Mouse (Mus musculus): ENCODE measurements at regions not wholly inside any gene's neighbourhood (a gene's known extent, or its start where the extent isn't known, plus 50 kb on each side); places are given as distances from the start of the nearest gene placed in this dataset.

- Histone ChIP-seq H3K4me2 (replicated peaks; ENCODE audit: low read depth, low read length) (no peak overlapping the region), H3K27ac (ENCODE audit: low read length) (no peak overlapping the region), H3K9me3 (ENCODE audit: control insufficient read depth, low read depth, low read length) (no peaks in the 10 kb centered on the region), H3K4me1 (ENCODE audit: control insufficient read depth, insufficient read depth, low read length) (no peaks in the 10 kb centered on the region), H3K9ac (replicated peaks; ENCODE audit: low read depth, low read length) (no peak overlapping the region), H3K36me3 (ENCODE audit: control insufficient read depth, insufficient read depth, low read length) (no peaks in the 10 kb centered on the region), H3K27me3 (ENCODE audit: control insufficient read depth, insufficient read depth, low read length) (no peaks in the 10 kb centered on the region), H3K4me3 (ENCODE audit: low read depth, low read length) (no peak overlapping the region)
- ATAC-seq (ENCODE audit: insufficient number of reproducible peaks, insufficient read depth, low FRiP score, low read depth), result no peak
Observed at GRCm38 (mm10) chr10:74722971-74723370, 244.0 kb upstream of the Gnaz start.

GRCm38 (mm10) chr10:74749446-74749845, 217.5 kb upstream of the Gnaz start:
- Histone ChIP-seq H3K4me1 (ENCODE audit: control insufficient read depth, insufficient read depth, low read length) (no peaks in the 10 kb centered on the region), H3K9ac (replicated peaks; ENCODE audit: low read depth, low read length) (no peak overlapping the region), H3K27ac (ENCODE audit: low read length) (no peak overlapping the region), H3K4me3 (ENCODE audit: low read depth, low read length) (no peak overlapping the region), H3K9me3 (ENCODE audit: control insufficient read depth, low read depth, low read length) (no peaks in the 10 kb centered on the region), H3K36me3 (ENCODE audit: control insufficient read depth, insufficient read depth, low read length) (no peaks in the 10 kb centered on the region), H3K27me3 (ENCODE audit: control insufficient read depth, insufficient read depth, low read length) (no peaks in the 10 kb centered on the region), H3K4me2 (replicated peaks; ENCODE audit: low read depth, low read length) (no peak overlapping the region)
- no peak for ATAC-seq (ENCODE audit: insufficient number of reproducible peaks, insufficient read depth, low FRiP score, low read depth)
- 89% methylated on average over 2 of the region's 2 CpGs for WGBS

- Histone ChIP-seq H3K36me3 (ENCODE audit: control insufficient read depth, insufficient read depth, low read length) (no peaks in the 10 kb centered on the region), H3K9ac (replicated peaks; ENCODE audit: low read depth, low read length) (no peak overlapping the region), H3K9me3 (ENCODE audit: control insufficient read depth, low read depth, low read length) (no peaks in the 10 kb centered on the region), H3K4me1 (ENCODE audit: control insufficient read depth, insufficient read depth, low read length) (no peaks in the 10 kb centered on the region), H3K27ac (ENCODE audit: low read length) (no peak overlapping the region), H3K4me3 (ENCODE audit: low read depth, low read length) (no peak overlapping the region), H3K4me2 (replicated peaks; ENCODE audit: low read depth, low read length) (no peak overlapping the region), H3K27me3 (ENCODE audit: control insufficient read depth, insufficient read depth, low read length) (no peaks in the 10 kb centered on the region)
- ATAC-seq (ENCODE audit: insufficient number of reproducible peaks, insufficient read depth, low FRiP score, low read depth), result no peak
Observed at GRCm38 (mm10) chr10:74750879-74751278, 216.1 kb upstream of the Gnaz start.

- Histone ChIP-seq H3K9me3 (ENCODE audit: control insufficient read depth, low read depth, low read length) (no peaks in the 10 kb centered on the region), H3K4me3 (ENCODE audit: low read depth, low read length) (no peak overlapping the region), H3K27me3 (ENCODE audit: control insufficient read depth, insufficient read depth, low read length) (no peaks in the 10 kb centered on the region), H3K27ac (ENCODE audit: low read length) (no peak overlapping the region), H3K4me1 (ENCODE audit: control insufficient read depth, insufficient read depth, low read length) (no peaks in the 10 kb centered on the region), H3K4me2 (replicated peaks; ENCODE audit: low read depth, low read length) (no peak overlapping the region), H3K9ac (replicated peaks; ENCODE audit: low read depth, low read length) (no peak overlapping the region), H3K36me3 (ENCODE audit: control insufficient read depth, insufficient read depth, low read length) (no peaks in the 10 kb centered on the region)
- WGBS, result 70% methylated on average over 9 of the region's 9 CpGs
- ATAC-seq (ENCODE audit: insufficient number of reproducible peaks, insufficient read depth, low FRiP score, low read depth), result no peak
Observed at GRCm38 (mm10) chr10:74760734-74761133, 206.2 kb upstream of the Gnaz start.

GRCm38 (mm10) chr10:74789245-74789644, 177.7 kb upstream of the Gnaz start:
- 85% methylated on average over 2 of the region's 2 CpGs for WGBS
- no peak for ATAC-seq (ENCODE audit: insufficient number of reproducible peaks, insufficient read depth, low FRiP score, low read depth)
- no peaks in the 10 kb centered on the region for H3K36me3 ChIP-seq (ENCODE audit: control insufficient read depth, insufficient read depth, low read length)
- H3K4me2 ChIP-seq (replicated peaks; ENCODE audit: low read depth, low read length), result no peak overlapping the region
- H3K9me3 ChIP-seq (ENCODE audit: control insufficient read depth, low read depth, low read length), result no peaks in the 10 kb centered on the region
- no peak overlapping the region for H3K27ac ChIP-seq (ENCODE audit: low read length)
- H3K27me3 ChIP-seq (ENCODE audit: control insufficient read depth, insufficient read depth, low read length), result no peaks in the 10 kb centered on the region
- H3K4me3 ChIP-seq (ENCODE audit: low read depth, low read length), result no peak overlapping the region
- H3K9ac ChIP-seq (replicated peaks; ENCODE audit: low read depth, low read length), result no peak overlapping the region
- no peaks in the 10 kb centered on the region for H3K4me1 ChIP-seq (ENCODE audit: control insufficient read depth, insufficient read depth, low read length)

- no peak overlapping the region for H3K4me2 ChIP-seq (replicated peaks; ENCODE audit: low read depth, low read length)
- H3K27ac ChIP-seq (ENCODE audit: low read length), result no peak overlapping the region
- no peaks in the 10 kb centered on the region for H3K36me3 ChIP-seq (ENCODE audit: control insufficient read depth, insufficient read depth, low read length)
- H3K27me3 ChIP-seq (ENCODE audit: control insufficient read depth, insufficient read depth, low read length), result no peaks in the 10 kb centered on the region
- H3K4me3 ChIP-seq (ENCODE audit: low read depth, low read length), result no peak overlapping the region
- no peaks in the 10 kb centered on the region for H3K4me1 ChIP-seq (ENCODE audit: control insufficient read depth, insufficient read depth, low read length)
- H3K9me3 ChIP-seq (ENCODE audit: control insufficient read depth, low read depth, low read length), result no peaks in the 10 kb centered on the region
- no peak for ATAC-seq (ENCODE audit: insufficient number of reproducible peaks, insufficient read depth, low FRiP score, low read depth)
- H3K9ac ChIP-seq (replicated peaks; ENCODE audit: low read depth, low read length), result no peak overlapping the region
- WGBS, result 56% methylated on average over 3 of the region's 3 CpGs
Observed at GRCm38 (mm10) chr10:74789987-74790386, 177.0 kb upstream of the Gnaz start.

- Histone ChIP-seq H3K27me3 (ENCODE audit: control insufficient read depth, insufficient read depth, low read length) (no peaks in the 10 kb centered on the region), H3K36me3 (ENCODE audit: control insufficient read depth, insufficient read depth, low read length) (no peaks in the 10 kb centered on the region), H3K9me3 (ENCODE audit: control insufficient read depth, low read depth, low read length) (no peaks in the 10 kb centered on the region), H3K4me3 (ENCODE audit: low read depth, low read length) (no peak overlapping the region), H3K27ac (ENCODE audit: low read length) (no peak overlapping the region), H3K4me2 (replicated peaks; ENCODE audit: low read depth, low read length) (no peak overlapping the region), H3K9ac (replicated peaks; ENCODE audit: low read depth, low read length) (no peak overlapping the region), H3K4me1 (ENCODE audit: control insufficient read depth, insufficient read depth, low read length) (no peaks in the 10 kb centered on the region)
- ATAC-seq (ENCODE audit: insufficient number of reproducible peaks, insufficient read depth, low FRiP score, low read depth), result no peak
Observed at GRCm38 (mm10) chr10:74823395-74823794, 143.6 kb upstream of the Gnaz start.

GRCm38 (mm10) chr10:74834359-74834758, 132.6 kb upstream of the Gnaz start:
- H3K27ac ChIP-seq (ENCODE audit: low read length), result no peak overlapping the region
- H3K4me1 ChIP-seq (ENCODE audit: control insufficient read depth, insufficient read depth, low read length), result no peaks in the 10 kb centered on the region
- H3K4me3 ChIP-seq (ENCODE audit: low read depth, low read length), result no peak overlapping the region
- no peaks in the 10 kb centered on the region for H3K9me3 ChIP-seq (ENCODE audit: control insufficient read depth, low read depth, low read length)
- WGBS, result 68% methylated on average over 2 of the region's 2 CpGs
- no peaks in the 10 kb centered on the region for H3K36me3 ChIP-seq (ENCODE audit: control insufficient read depth, insufficient read depth, low read length)
- H3K27me3 ChIP-seq (ENCODE audit: control insufficient read depth, insufficient read depth, low read length), result no peaks in the 10 kb centered on the region
- no peak for ATAC-seq (ENCODE audit: insufficient number of reproducible peaks, insufficient read depth, low FRiP score, low read depth)
- H3K4me2 ChIP-seq (replicated peaks; ENCODE audit: low read depth, low read length), result no peak overlapping the region
- H3K9ac ChIP-seq (replicated peaks; ENCODE audit: low read depth, low read length), result no peak overlapping the region

- Histone ChIP-seq H3K9me3 (ENCODE audit: control insufficient read depth, low read depth, low read length) (no peaks in the 10 kb centered on the region), H3K4me2 (replicated peaks; ENCODE audit: low read depth, low read length) (no peak overlapping the region), H3K9ac (replicated peaks; ENCODE audit: low read depth, low read length) (no peak overlapping the region), H3K4me1 (ENCODE audit: control insufficient read depth, insufficient read depth, low read length) (no peaks in the 10 kb centered on the region), H3K27ac (ENCODE audit: low read length) (no peak overlapping the region), H3K4me3 (ENCODE audit: low read depth, low read length) (no peak overlapping the region), H3K27me3 (ENCODE audit: control insufficient read depth, insufficient read depth, low read length) (no peaks in the 10 kb centered on the region), H3K36me3 (ENCODE audit: control insufficient read depth, insufficient read depth, low read length) (no peaks in the 10 kb centered on the region)
- 11% methylated on average over 7 of the region's 7 CpGs for WGBS
- ATAC-seq (ENCODE audit: insufficient number of reproducible peaks, insufficient read depth, low FRiP score, low read depth), result peak; percentile 72; the same call in 1 of the 2 replicates
Observed at GRCm38 (mm10) chr10:74848372-74848771, 118.6 kb upstream of the Gnaz start.
